Mouse (Mus musculus) liver, embryonic 12.5 days (tissue): ENCODE measurements around the gene Agbl1. TPM values are rescaled to one million over a fixed set of nuclear protein-coding genes. Genes with fewer than 3 reads are reported as not detected.

ENCODE experiments used
- ATAC-seq: fragments of 200-750 bp; cut with Nextera tagmentation; 2 replicates; pipeline ENCODE4 v1.8.0; 2017; ENCODE audit warnings: moderate number of reproducible peaks, mild to moderate bottlenecking, moderate library complexity
- H3K27ac ChIP-seq: fragments of 300-500 bp; sonication (generic); 2 replicates; pipeline ENCODE4 v1.5.1; 2016; ENCODE audit warnings: mild to moderate bottlenecking
- H3K27me3 ChIP-seq: fragments of 300-500 bp; sonication (generic); replicated peaks from 2 replicates; pipeline ENCODE4 v1.6.1; 2016; ENCODE audit warnings: mild to moderate bottlenecking, moderate library complexity
- H3K36me3 ChIP-seq: fragments of 300-500 bp; sonication (generic); 2 replicates; pipeline ENCODE4 v1.6.1; 2016; ENCODE audit warnings: mild to moderate bottlenecking, moderate library complexity
- H3K4me1 ChIP-seq: fragments of 300-500 bp; sonication (generic); 2 replicates; pipeline ENCODE4 v1.6.1; 2016
- H3K4me2 ChIP-seq: fragments of 300-500 bp; sonication (generic); 2 replicates; pipeline ENCODE4 v1.6.1; 2016; ENCODE audit warnings: mild to moderate bottlenecking, moderate library complexity
- H3K4me3 ChIP-seq: fragments of 300-500 bp; sonication (generic); 2 replicates; pipeline ENCODE4 v1.5.1; 2016; ENCODE audit warnings: mild to moderate bottlenecking, moderate library complexity
- H3K9ac ChIP-seq: fragments of 300-500 bp; sonication (generic); 2 replicates; pipeline ENCODE4 v1.6.1; 2016; ENCODE audit warnings: mild to moderate bottlenecking, moderate library complexity
- H3K9me3 ChIP-seq: fragments of 300-500 bp; sonication (generic); replicated peaks from 2 replicates; pipeline ENCODE4 v1.6.1; 2016; ENCODE audit warnings: mild to moderate bottlenecking, moderate library complexity
- WGBS: fragments of 180-500 bp; shearing (Covaris S2); methylation state at CpG from one replicate; pipeline ENCODE4 v1.1.7; 2016; ENCODE audit not compliant: insufficient replicate concordance; 5-methylcytosine and 5-hydroxymethylcytosine counted together
- polyA plus RNA-seq: library from polyadenylated mRNA; unstranded; fragments of >200 nt; fragmentation: Nextera tagmentation; extraction: Ambion mirVana; gene quantifications from 2 replicates; pipeline ENCODE4 v1.2.1, GENCODE M21; 2016

The Agbl1 gene
- polyA plus RNA-seq, 1 experiment from 2014 or later, result not detected

DNA sequence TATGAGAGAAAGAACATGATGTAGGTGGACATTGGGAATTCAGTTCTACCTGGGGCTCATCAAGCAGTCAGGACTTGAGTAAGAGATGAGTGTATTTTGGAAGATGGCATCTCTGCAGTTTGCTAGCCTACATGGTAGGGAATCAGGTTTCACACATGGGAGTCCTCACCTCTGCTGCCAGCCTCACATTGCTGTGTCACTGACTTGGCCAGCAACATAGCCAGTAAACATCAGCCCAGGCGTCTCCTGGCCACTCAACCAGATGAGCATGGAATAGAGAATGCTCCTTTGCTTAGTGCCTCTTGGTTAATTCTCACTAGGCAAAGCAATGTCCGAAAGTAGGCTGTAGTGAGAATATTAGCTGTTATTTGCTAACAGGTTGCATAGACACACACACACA, 255.9 kb downstream of the Agbl1 start:
- H3K27ac ChIP-seq, result no peak overlapping the region
- ATAC-seq, result no peak
- H3K9me3 ChIP-seq, result no peaks in the 10 kb centered on the region
- no peaks in the 10 kb centered on the region for H3K36me3 ChIP-seq
- H3K4me3 ChIP-seq, result no peak overlapping the region
- no peak overlapping the region for H3K9ac ChIP-seq
- no peak overlapping the region for H3K4me2 ChIP-seq
- 70% methylated on average over 2 of the region's 2 CpGs for WGBS
- no peaks in the 10 kb centered on the region for H3K27me3 ChIP-seq
- no peaks in the 10 kb centered on the region for H3K4me1 ChIP-seq

DNA sequence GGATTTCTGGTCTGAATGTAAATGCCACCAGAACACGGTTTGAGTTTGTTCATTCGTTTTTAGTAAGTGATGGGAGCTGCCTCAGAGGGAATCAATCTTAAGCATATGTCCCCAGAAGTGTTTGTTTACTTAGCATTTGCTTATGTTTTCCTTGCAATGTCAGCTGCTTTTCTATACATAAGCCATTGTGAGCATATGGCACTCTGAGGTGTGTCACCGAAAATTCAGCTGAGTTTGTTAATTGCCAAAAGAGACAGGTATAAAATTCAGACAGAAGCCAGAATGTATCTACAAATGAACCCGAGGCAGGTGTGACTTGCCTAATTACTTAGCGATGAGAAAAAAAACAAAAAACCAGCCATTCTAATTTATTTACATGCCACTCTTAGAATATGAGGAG, 257.8 kb downstream of the Agbl1 start:
- Histone ChIP-seq H3K4me3 (no peak overlapping the region), H3K4me2 (no peak overlapping the region), H3K9me3 (no peaks in the 10 kb centered on the region), H3K4me1 (no peaks in the 10 kb centered on the region), H3K36me3 (no peaks in the 10 kb centered on the region), H3K9ac (no peak overlapping the region), H3K27me3 (no peaks in the 10 kb centered on the region), H3K27ac (no peak overlapping the region)
- WGBS, result 66% methylated on average over 5 of the region's 5 CpGs
- ATAC-seq, result no peak

DNA sequence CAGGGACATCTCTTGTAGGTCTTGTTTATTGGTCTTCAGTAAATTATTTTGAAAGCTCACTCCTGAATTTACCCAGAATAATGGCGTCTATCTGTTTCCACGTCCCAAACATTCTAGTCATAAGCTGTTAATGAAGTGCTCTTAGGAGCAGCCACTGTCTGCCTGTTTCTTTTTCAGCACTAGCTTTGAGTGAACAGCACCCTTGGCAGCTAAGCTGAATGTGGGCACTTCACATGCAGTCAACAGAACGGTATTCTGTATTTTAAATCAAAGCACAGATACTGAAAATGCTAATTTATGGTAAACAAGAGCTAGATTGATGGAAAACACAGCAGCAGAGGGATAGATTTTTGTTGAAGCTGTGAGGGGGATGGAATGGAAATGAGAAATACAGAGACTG, 294.6 kb downstream of the Agbl1 start:
- Histone ChIP-seq H3K27me3 (no peaks in the 10 kb centered on the region), H3K9ac (no peak overlapping the region), H3K9me3 (no peaks in the 10 kb centered on the region), H3K36me3 (no peaks in the 10 kb centered on the region), H3K4me2 (no peak overlapping the region), H3K4me3 (no peak overlapping the region), H3K27ac (no peak overlapping the region), H3K4me1 (no peaks in the 10 kb centered on the region)
- WGBS, result 38% methylated on average over 3 of the region's 3 CpGs
- no peak for ATAC-seq

DNA sequence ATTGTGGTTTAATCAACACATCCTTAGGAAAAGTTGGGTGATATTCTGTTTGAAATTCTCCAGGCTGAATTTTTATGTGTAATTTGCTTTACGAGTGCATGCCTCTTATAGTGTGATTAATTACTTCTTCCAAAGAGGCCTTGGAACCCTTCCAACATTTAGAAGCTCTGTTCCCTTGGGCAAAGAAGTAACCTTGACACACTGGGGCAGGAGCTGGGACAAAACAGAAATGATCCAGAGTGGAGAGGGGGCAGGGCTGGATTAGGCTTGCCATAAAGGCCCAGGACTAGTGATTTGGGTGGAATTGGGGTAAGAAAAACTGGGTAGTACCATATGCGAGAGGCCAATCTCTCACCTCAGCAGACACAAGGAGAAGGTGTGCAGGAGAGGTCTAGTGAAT, 316.8 kb downstream of the Agbl1 start:
- H3K9ac ChIP-seq, result no peak overlapping the region
- WGBS, result 73% methylated on average over 2 of the region's 2 CpGs
- ATAC-seq, result no peak

DNA sequence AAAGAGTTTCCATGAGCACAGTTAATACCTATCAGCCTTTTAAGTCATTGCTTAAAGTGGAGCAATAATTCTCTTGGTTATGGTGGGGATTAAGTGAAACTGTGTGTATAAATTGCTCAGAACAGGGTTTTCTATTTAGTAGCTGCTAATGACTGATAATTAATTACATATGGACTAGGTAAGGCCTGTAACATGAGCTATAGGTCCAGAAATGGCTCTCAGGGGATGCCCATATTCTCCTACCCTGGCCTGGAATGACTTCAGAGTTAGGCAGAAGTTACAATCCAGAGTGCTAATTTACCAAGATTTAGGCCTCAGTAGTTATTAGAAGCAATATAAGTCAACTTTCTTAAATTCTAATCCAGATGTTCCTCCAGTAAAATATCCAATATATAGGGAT, 317.6 kb downstream of the Agbl1 start:
- H3K27ac ChIP-seq, result no peak overlapping the region
- no peaks in the 10 kb centered on the region for H3K9me3 ChIP-seq
- H3K4me3 ChIP-seq, result no peak overlapping the region
- no peaks in the 10 kb centered on the region for H3K4me1 ChIP-seq
- no peak for ATAC-seq
- no peak overlapping the region for H3K9ac ChIP-seq
- no peaks in the 10 kb centered on the region for H3K36me3 ChIP-seq
- H3K4me2 ChIP-seq, result no peak overlapping the region
- no peaks in the 10 kb centered on the region for H3K27me3 ChIP-seq

More for the DNA sequence above, 316.8 kb downstream of the Agbl1 start:
- Histone ChIP-seq H3K9me3 (no peaks in the 10 kb centered on the region), H3K27me3 (no peaks in the 10 kb centered on the region), H3K27ac (no peak overlapping the region), H3K4me1 (no peaks in the 10 kb centered on the region), H3K4me2 (no peak overlapping the region), H3K4me3 (no peak overlapping the region), H3K36me3 (no peaks in the 10 kb centered on the region)

DNA sequence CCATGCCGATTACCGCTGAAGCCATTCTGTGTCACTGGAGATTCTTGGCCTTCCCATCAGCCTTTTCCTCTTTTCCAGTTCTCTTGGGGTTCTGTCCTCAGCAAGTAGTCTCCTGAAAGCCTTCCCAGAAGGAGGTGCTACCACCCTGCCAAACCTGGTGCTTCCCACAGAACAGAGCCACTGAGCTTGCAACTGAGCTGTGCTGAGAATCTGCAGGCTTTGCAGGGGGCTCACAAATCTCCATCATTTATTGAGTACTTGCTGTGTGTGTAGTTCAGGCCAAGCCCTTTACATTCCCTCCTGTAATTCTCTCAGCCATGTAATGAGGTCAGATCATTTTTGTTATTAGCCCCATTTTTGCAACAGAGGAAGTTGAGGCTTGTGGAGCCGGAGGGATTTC, 322.2 kb downstream of the Agbl1 start:
- H3K27me3 ChIP-seq, result no peaks in the 10 kb centered on the region
- H3K9me3 ChIP-seq, result no peaks in the 10 kb centered on the region
- H3K4me2 ChIP-seq, result no peak overlapping the region
- H3K27ac ChIP-seq, result no peak overlapping the region
- H3K36me3 ChIP-seq, result no peaks in the 10 kb centered on the region
- no peak overlapping the region for H3K4me3 ChIP-seq
- WGBS, result 84% methylated on average over 3 of the region's 3 CpGs
- no peaks in the 10 kb centered on the region for H3K4me1 ChIP-seq
- ATAC-seq, result no peak
- H3K9ac ChIP-seq, result no peak overlapping the region

DNA sequence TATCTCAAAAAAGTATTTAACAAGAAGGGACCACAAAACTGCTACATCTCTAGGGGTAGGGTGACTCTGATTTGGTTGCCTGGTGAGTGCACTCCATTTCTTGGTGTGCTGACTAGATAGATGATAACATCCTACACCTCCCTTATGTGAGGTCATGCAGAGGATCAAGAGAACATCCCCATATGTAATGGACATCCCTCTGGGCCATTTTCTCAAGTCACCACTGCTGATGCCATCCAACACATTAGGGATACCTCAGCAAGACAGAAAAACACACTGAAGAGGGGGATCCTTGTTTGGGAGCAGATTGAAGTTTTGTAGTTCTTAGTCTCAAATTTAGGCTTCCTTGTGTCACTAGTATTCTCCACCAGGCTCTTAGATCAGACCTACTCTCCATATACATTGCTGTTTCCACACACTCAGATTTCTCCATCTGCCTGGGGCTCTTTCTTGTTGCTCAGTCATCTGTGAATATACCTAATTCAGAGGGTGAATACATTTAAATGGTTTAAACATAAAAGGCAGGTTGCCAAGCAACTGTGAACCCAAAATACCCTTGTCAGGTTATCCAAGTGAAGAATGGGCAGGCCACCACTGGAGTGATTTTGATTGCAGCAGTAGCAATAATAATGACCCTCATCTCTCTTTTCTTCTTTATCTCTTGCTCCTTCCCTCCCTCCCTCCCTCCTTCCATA, 331.0 kb downstream of the Agbl1 start:
- H3K36me3 ChIP-seq, result no peaks in the 10 kb centered on the region
- H3K27me3 ChIP-seq, result no peaks in the 10 kb centered on the region
- H3K4me3 ChIP-seq, result no peak overlapping the region
- H3K9me3 ChIP-seq, result no peaks in the 10 kb centered on the region
- H3K4me1 ChIP-seq, result no peaks in the 10 kb centered on the region
- H3K27ac ChIP-seq, result no peak overlapping the region
- no peak overlapping the region for H3K4me2 ChIP-seq
- H3K9ac ChIP-seq, result no peak overlapping the region
- no peak for ATAC-seq

DNA sequence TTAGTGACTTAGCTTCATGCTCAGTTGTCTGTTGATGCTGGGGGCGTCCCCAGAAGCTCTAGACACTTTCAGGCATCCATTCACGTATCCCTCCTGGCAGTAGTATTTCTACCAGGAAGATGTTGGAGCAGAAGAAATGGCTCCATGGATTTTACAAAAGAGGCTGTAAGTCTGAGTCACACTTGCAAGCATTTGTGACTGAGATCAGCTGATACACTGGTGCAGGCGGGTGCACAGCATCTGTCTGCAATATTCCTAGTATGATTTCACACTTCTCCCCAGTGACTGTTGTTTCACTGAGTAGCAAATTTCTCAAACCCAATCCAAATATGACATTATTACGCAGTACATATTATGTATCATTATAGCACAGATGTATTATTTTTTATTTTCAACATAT, 332.8 kb downstream of the Agbl1 start:
- Histone ChIP-seq H3K4me3 (no peak overlapping the region), H3K27me3 (no peaks in the 10 kb centered on the region), H3K36me3 (no peaks in the 10 kb centered on the region), H3K9ac (no peak overlapping the region), H3K27ac (no peak overlapping the region), H3K4me1 (no peaks in the 10 kb centered on the region), H3K4me2 (no peak overlapping the region), H3K9me3 (no peaks in the 10 kb centered on the region)
- ATAC-seq, result no peak
- WGBS, result 67% methylated on average over 4 of the region's 4 CpGs

DNA sequence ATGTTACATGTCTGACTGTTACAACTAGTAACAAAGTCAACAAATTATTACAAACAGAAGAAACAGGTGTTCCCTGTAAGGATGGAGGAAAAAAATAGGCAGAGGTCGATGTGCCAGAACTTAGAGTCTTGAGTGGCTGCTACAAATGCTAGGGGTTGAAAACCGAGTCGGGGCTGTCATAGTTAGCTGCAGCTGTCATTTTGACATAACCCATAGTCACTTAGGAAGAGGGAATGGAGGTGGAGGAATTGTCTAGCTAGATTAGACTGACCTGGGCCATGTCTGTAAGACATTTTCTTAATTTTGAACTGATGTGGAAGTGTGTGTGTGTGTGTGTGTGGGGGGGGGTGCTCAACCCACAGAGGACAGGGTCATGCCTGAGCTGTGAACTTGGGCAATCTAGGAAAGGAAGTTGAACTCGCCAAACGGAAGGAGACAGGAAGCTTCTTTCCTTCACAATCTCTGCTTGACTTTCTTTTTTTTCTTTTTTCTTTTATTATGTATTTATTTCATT, 364.9 kb downstream of the Agbl1 start:
- no peaks in the 10 kb centered on the region for H3K9me3 ChIP-seq
- no peak overlapping the region for H3K4me2 ChIP-seq
- H3K27me3 ChIP-seq, result no peaks in the 10 kb centered on the region
- no peaks in the 10 kb centered on the region for H3K4me1 ChIP-seq
- H3K36me3 ChIP-seq, result no peaks in the 10 kb centered on the region
- H3K4me3 ChIP-seq, result no peak overlapping the region
- no peak for ATAC-seq
- no peak overlapping the region for H3K27ac ChIP-seq
- WGBS, result 43% methylated on average over 5 of the region's 5 CpGs
- H3K9ac ChIP-seq, result no peak overlapping the region

DNA sequence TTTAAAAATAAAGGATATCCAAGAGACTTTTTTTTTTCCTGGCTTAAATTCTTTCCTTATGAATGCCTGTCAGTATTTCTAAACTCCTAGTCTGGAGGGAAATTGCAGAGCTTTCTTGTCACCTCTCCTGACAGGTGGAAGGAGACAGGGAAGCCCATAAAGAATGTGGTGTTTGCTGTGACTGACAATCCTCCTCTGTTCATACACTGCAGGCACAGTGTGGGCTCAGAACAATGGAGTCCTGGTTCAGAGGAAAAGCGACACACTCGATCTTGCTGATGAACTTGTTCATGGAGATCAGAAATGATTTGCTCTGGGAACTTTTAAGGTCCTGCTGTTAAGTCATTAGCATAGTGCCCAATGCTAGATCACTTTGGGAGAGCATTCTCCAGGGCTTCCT, 368.1 kb downstream of the Agbl1 start:
- no peak for ATAC-seq
- WGBS, result 50% methylated on average over 2 of the region's 2 CpGs
- H3K4me3 ChIP-seq, result no peak overlapping the region
- H3K4me1 ChIP-seq, result no peaks in the 10 kb centered on the region
- no peaks in the 10 kb centered on the region for H3K36me3 ChIP-seq
- H3K9me3 ChIP-seq, result no peaks in the 10 kb centered on the region
- no peak overlapping the region for H3K27ac ChIP-seq
- H3K27me3 ChIP-seq, result no peaks in the 10 kb centered on the region
- H3K4me2 ChIP-seq, result no peak overlapping the region
- H3K9ac ChIP-seq, result no peak overlapping the region

DNA sequence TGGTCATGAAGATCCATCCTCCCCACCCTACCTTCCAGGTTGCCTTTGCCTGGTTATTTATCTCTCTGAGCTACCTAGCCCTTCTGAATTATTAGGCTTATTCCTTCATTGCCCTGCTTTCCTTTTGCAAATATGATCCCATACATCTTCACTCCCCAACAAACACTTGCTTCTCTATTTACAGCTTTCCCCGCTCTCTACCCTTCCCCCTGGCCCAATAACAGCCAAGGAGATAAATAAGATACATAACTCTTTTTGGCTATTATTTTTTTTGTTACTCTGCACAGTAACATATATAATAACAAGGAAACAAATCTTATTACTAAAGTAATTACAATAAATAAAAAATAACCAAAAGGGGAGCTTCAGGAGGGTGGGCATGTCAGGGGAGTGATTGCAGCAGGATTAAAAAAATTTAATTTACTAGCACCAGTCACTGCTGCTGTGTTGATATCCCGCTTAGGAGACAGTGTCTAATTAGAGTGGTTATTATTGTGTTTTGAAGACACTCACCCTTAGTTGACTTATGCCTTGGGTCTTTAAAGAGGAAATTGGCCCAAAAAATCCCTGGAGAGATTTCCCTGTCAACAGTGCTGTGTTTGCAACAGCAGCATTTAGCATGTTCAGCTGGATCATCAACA, 370.5 kb downstream of the Agbl1 start:
- H3K9ac ChIP-seq, result no peak overlapping the region
- no peaks in the 10 kb centered on the region for H3K9me3 ChIP-seq
- H3K4me1 ChIP-seq, result no peaks in the 10 kb centered on the region
- ATAC-seq, result no peak
- H3K27me3 ChIP-seq, result no peaks in the 10 kb centered on the region
- WGBS, result 63% methylated on average over 2 of the region's 2 CpGs
- no peak overlapping the region for H3K4me3 ChIP-seq
- no peaks in the 10 kb centered on the region for H3K36me3 ChIP-seq
- no peak overlapping the region for H3K27ac ChIP-seq
- no peak overlapping the region for H3K4me2 ChIP-seq

DNA sequence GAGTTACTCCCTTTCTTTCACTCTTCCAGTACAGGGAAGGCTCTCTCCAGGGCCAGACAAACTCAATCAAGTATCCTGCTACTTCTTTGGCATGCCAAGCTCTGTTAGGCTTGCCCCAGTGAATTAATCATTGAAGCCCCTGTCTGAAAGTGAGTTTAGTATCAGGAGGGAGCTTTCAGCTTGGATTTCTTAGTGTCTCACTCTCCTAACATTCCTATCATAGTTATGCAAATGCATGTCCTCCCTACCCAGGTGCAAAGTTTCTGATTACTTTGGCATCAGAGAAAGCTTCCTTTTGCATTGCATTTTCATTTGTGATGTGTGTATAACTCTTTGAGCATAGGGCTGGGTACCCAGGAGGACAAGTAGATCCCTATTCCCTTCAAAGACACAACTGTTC, 399.8 kb downstream of the Agbl1 start:
- no peak for ATAC-seq
- Histone ChIP-seq H3K27ac (no peak overlapping the region), H3K4me1 (no peaks in the 10 kb centered on the region), H3K4me2 (no peak overlapping the region), H3K9me3 (no peaks in the 10 kb centered on the region), H3K9ac (no peak overlapping the region), H3K36me3 (no peaks in the 10 kb centered on the region), H3K27me3 (no peaks in the 10 kb centered on the region), H3K4me3 (no peak overlapping the region)

DNA sequence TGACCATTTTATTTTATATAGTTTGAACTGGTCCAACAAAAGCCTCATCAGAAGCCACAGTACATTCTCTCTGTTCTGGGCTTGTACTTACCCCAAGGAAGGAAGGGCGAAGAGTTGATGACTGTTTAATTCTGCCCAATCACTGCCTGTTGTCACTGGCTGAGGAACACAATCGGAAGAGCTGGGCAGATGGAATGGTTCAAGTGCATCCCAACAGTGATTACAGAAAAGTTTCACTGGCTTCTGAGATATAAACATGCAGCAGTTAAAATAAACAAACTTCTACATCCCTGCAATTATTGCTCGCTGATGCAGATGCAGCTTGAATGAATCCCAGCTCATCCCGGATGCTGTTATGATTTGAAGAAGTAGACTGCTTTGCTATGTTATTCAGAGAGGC, 421.3 kb downstream of the Agbl1 start:
- H3K9ac ChIP-seq, result no peak overlapping the region
- 74% methylated on average over 4 of the region's 4 CpGs for WGBS
- H3K4me2 ChIP-seq, result no peak overlapping the region
- H3K9me3 ChIP-seq, result no peaks in the 10 kb centered on the region
- no peaks in the 10 kb centered on the region for H3K36me3 ChIP-seq
- H3K27me3 ChIP-seq, result no peaks in the 10 kb centered on the region
- no peak for ATAC-seq
- H3K4me1 ChIP-seq, result no peaks in the 10 kb centered on the region
- no peak overlapping the region for H3K27ac ChIP-seq
- no peak overlapping the region for H3K4me3 ChIP-seq
